Mouse (Mus musculus): ENCODE measurements around the gene Rbm12.

GRCm38 (mm10) chr2:156146272-156146989, 34.7 kb upstream of the Rbm12 start:
- no peak for TF ChIP-seq CTCF (IDR thresholded peaks at IDR 0.05; ENCODE audit: extremely low read depth, insufficient read depth, low read length)
- TF ChIP-seq POLR2A (IDR thresholded peaks at IDR 0.05; ENCODE audit: extremely low read depth, insufficient read depth, low read length): no peak

All from cortical plate, adult 2 months (tissue).